In the genomic region with DNA sequence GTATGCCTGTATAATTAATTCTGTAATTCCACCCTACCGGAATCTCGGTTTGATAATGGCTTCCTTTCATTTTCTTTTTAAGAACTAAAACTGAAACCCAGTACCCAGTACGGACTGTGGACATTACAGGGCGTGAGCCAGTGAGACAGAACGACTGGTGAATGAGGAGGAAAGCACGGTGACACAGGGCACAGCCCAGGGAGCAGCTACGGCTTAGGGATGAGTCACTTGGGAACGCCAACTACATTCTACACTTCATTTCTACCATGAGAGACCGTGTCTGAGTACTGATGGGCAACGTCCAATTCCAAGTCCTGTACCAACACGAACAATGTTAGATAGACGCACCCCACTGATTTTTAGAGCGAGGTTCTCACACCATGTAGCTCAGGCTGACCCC, we compare ENCODE assay signal across 20 mouse cellular contexts. TPM values are rescaled to one million over a fixed set of nuclear protein-coding genes. Genes with fewer than 3 reads are reported as not detected.
DNase-seq lines count a peak whose midpoint lies in the region; ATAC-seq and TF ChIP-seq lines count a peak whose summit lies in the region.
"Had no signal": no experiment of that assay in that cellular context is flagged by ENCODE, and none has a peak within 500 bp of the region (broad histone marks: within the 10 kb centered on the region; RNA-seq: fewer than 3 reads in every experiment).

No protein-coding gene starts in this region.

- 87% methylated on average over 13 of the region's 13 CpGs for WGBS in stomach, embryonic 16.5 days

- H3K79me2 ChIP-seq in myocyte (ENCODE audit: control insufficient read depth, insufficient read depth), result peaks cover 49% of the 10 kb centered on the region

- no peak overlapping the region for H3K4me2 ChIP-seq in myocyte (ENCODE audit: low read depth)
- no peak overlapping the region for H3K4me2 ChIP-seq in stomach, embryonic 16.5 days (ENCODE audit: low read depth, low read length)
- H3K4me2 ChIP-seq: embryonic facial prominence, embryonic 15.5 days; heart, embryonic 13.5 days; hindbrain, embryonic 12.5 days had no signal

- in situ Hi-C loops in Patski (cut with MboI; ENCODE audit: low pct_unique_long_range_greater_than_20kb), result no loop called here

- POLR2A ChIA-PET in Patski (lab: Charles Lee), result interaction anchor here (0.6 to 1.3 kb wide), 2 partner anchors 9 to 10 kb away, joined by 3 read pairs; no protein-coding TSS in a partner anchor

- peak; percentile 92 for ATAC-seq in Patski
- ATAC-seq in stomach, embryonic 16.5 days (ENCODE audit: insufficient read depth, low FRiP score), result peak; percentile 51; the same call in 1 of the 2 replicates
- ATAC-seq: activated CD4-positive, CD25-positive, alpha-beta regulatory T cell, adult 4 months; forebrain, embryonic 14.5 days; hindbrain, embryonic 16.5 days; inflammation-experienced regulatory T-cells, adult 6 months had no signal

- TF ChIP-seq POLR2A in myocyte (IDR thresholded peaks at IDR 0.05; ENCODE audit: insufficient read length, low read depth), result no peak

- no peaks in the 10 kb centered on the region for H3K9me3 ChIP-seq in stomach, embryonic 16.5 days (replicated peaks; ENCODE audit: control insufficient read depth, low read length)
- H3K9me3 ChIP-seq: embryonic facial prominence, embryonic 15.5 days; forebrain, embryonic 10.5 days; heart, embryonic 13.5 days; hindbrain, embryonic 12.5 days had no signal

- peaks cover 64% of the 10 kb centered on the region for H3K36me3 ChIP-seq in myocyte (ENCODE audit: control insufficient read depth, insufficient read depth)
- peaks cover 39% of the 10 kb centered on the region for H3K36me3 ChIP-seq in stomach, embryonic 16.5 days (ENCODE audit: control insufficient read depth, insufficient read depth, low read length)

- H3K4me3 ChIP-seq in gastrocnemius, adult 2 months, result no peak overlapping the region
- no peak overlapping the region for H3K4me3 ChIP-seq in myocyte
- H3K4me3 ChIP-seq in stomach, embryonic 16.5 days (replicated peaks; ENCODE audit: low read length), result no peak overlapping the region
- H3K4me3 ChIP-seq: embryonic facial prominence, embryonic 15.5 days; erythroblast, embryonic 14.5 days; forebrain, embryonic 10.5 days; heart, embryonic 13.5 days; hindbrain, embryonic 12.5 days had no signal

- no peaks in the 10 kb centered on the region for H3K27me3 ChIP-seq in Patski
- H3K27me3 ChIP-seq in myocyte (ENCODE audit: control insufficient read depth, insufficient read depth, insufficient read length), result no peaks in the 10 kb centered on the region
- no peaks in the 10 kb centered on the region for H3K27me3 ChIP-seq in stomach, embryonic 16.5 days (ENCODE audit: control insufficient read depth, insufficient read depth, low read length)
- H3K27me3 ChIP-seq: embryonic facial prominence, embryonic 15.5 days; heart, embryonic 13.5 days; hindbrain, embryonic 12.5 days had no signal

- no peak for DNase-seq in gastrocnemius, adult 2 months
- DNase-seq in gastrocnemius, adult 8-10 months (ENCODE audit: low spot score in 2 of 2), result no peak
- DNase-seq in Patski (ENCODE audit: low read depth, low spot score), result no peak
- no peak for DNase-seq in right cerebral cortex, adult 2 months (ENCODE audit: low spot score in 2 of 2)
- DNase-seq in cerebellum, postnatal 10 days, result no peak
- DNase-seq: adrenal gland, postnatal 14 days; cerebellum, adult 9-10 months; gastrocnemius, postnatal 10 days; heart, postnatal 36 days had no signal

- CTCF ChIA-PET in Patski (lab: Charles Lee), result interaction anchor here (0.9 to 1.0 kb wide), 2 partner anchors 17 to 50 kb away, joined by 3 read pairs; no protein-coding TSS in a partner anchor

- H3K27ac ChIP-seq in gastrocnemius, adult 2 months, result peak overlapping the region; percentile 56; the same call in 1 of the 2 replicates
- no peak overlapping the region for H3K27ac ChIP-seq in stomach, embryonic 16.5 days (ENCODE audit: low read length)
- H3K27ac ChIP-seq: embryonic facial prominence, embryonic 15.5 days; forebrain, embryonic 10.5 days; heart, embryonic 13.5 days; hindbrain, embryonic 12.5 days had no signal

- no peak overlapping the region for H3K9ac ChIP-seq in stomach, embryonic 16.5 days (ENCODE audit: low read length)
- H3K9ac ChIP-seq: embryonic facial prominence, embryonic 15.5 days; heart, embryonic 13.5 days; hindbrain, embryonic 12.5 days had no signal

- intact Hi-C loops in gastrocnemius, adult 2 months (cut with DNase I), result no loop called here

- H3ac ChIP-seq in myocyte (ENCODE audit: control insufficient read depth, insufficient read length), result no peak overlapping the region

- TF ChIP-seq CTCF in gastrocnemius, adult 2 months (IDR thresholded peaks at IDR 0.05), result no peak
- TF ChIP-seq CTCF in Patski (IDR thresholded peaks at IDR 0.05), result no peak

- H3K4me1 ChIP-seq in stomach, embryonic 16.5 days (ENCODE audit: control insufficient read depth, insufficient read depth, low read length), result peaks cover 17% of the 10 kb centered on the region
- H3K4me1 ChIP-seq: forebrain, embryonic 10.5 days; hindbrain, embryonic 12.5 days had no signal

TF ChIP-seq in myocyte, 11 proteins besides CTCF, POLR2A, EP300 and RAD21:
- no peak for TF ChIP-seq USF1 (IDR thresholded peaks at IDR 0.05; ENCODE audit: low read depth)
- TF ChIP-seq POLR2AphosphoS2 (IDR thresholded peaks at IDR 0.05; ENCODE audit: insufficient read length, low read depth), result peak; percentile 34
- no peak for TF ChIP-seq REST (IDR thresholded peaks at IDR 0.05; ENCODE audit: insufficient read depth, insufficient read length)
- no peak for TF ChIP-seq SRF (IDR thresholded peaks at IDR 0.05; ENCODE audit: control insufficient read depth, insufficient read length, low read depth)

RNA-seq across cellular contexts. Expression of a gene that starts 16.1 kb away (rescaled TPM):
- total RNA-seq in gastrocnemius, adult 2 months (2021), result 100 to 1,000 TPM; 255 to 336 TPM
- 100 to 1,000 TPM; 232 to 300 (median 269) TPM for total RNA-seq in gastrocnemius, adult 8-10 months (2022)
- polyA plus RNA-seq in Patski (2021) (1,100 TPM), myocyte (2012; fragmentation: generic; extraction: Trizol) (530 TPM)
- polyA plus RNA-seq in stomach, embryonic 16.5 days (2015; fragmentation: Nextera tagmentation; extraction: Ambion mirVana), result 1,005 and 1,128 TPM in 2 replicates

RNA-seq across cellular contexts. Expression of a gene that starts 43.3 kb away (rescaled TPM):
- 10 to 100 TPM; 14.4 to 20.1 TPM for total RNA-seq in gastrocnemius, adult 2 months (2021)
- total RNA-seq in gastrocnemius, adult 8-10 months (2022), result 10 to 100 TPM; 14.5 to 25.1 (median 17.4) TPM
- polyA plus RNA-seq in Patski (2021), result 30.0 TPM
- 14.2 TPM for polyA plus RNA-seq in myocyte (2012; fragmentation: generic; extraction: Trizol)
- 11.5 and 19.4 TPM in 2 replicates for polyA plus RNA-seq in stomach, embryonic 16.5 days (2015; fragmentation: Nextera tagmentation; extraction: Ambion mirVana)
